Mouse (Mus musculus): Measurements from ENCODE around the gene Rtn1.
A peak's percentile ranks its signal among the peaks of the same experiment; 100 is the strongest.

Rtn1 gene

GRCm38 (mm10) chr12:72267614-72268013 is 141.2 kb downstream of the Rtn1 start:
- no peak for DNase-seq

DNA sequence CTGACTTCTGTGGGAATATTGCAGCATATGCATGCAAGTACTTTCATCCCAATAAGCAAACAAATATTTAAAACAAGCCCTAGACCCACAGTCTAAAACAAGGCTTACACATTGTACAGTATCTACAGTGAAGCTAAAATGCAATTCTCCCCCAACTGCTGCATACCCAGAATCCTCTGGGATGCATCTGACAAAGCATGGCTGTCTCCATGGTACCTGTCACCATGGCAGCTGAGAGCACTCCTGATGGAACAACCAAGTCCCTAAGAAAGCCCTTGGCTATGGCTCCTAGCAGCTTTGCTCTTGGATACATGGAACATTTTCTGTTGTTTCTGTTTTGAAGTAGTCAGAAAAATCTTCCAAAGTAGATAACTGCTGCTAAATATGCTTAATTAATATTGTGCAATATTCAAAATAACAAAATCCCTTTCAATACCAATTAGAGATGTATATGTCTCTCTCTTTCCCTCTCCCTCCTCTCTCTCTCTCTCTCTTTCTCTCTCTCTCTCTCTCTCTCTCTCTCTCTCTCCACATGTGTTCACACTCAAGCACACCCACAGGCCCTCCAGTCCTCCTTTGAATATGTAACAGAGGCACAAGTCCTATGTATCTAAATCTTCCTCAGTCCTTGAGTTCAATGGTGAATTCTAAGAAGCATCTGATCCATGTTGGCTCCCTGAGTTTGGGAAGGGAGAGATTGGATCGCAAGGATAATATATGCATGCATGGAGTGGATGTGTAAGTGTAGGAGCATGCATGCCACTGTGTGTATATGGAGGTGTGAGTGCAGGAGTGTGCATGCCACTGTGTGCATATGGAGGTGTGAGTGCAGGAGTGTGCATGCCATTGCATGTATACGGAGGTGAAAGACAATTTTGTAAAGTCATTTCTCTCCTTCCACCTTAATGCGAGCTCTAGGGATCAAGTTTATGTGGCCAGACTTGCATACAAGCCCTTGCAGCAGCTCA is 143.3 kb downstream of the Rtn1 start:
- no peak for DNase-seq

- no peak for DNase-seq
Observed at GRCm38 (mm10) chr12:72263213-72264103, 145.4 kb downstream of the Rtn1 start.

DNA sequence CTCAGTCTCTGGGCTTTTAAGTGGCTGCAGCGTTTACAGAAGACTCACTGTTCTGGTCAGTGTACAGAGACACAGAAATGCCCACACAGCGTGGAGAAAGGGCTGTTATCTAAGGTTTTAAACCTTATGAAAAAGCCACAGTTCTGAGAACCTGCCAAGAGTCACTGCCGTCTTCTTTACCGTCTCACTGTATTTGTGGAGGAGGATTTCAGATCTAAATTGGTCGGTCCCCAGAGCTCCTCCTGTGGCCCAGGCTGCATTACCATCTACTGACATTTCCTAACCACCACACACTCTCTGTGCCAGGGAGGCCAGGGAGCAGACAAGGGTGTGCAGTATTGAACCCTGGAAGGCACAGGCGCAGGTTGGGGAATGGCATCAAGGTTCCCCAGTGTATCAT is 151.9 kb downstream of the Rtn1 start:
- no peak for DNase-seq

- no peak for DNase-seq
Observed at GRCm38 (mm10) chr12:72253040-72253439, 155.8 kb downstream of the Rtn1 start.

GRCm38 (mm10) chr12:72251890-72252445 is 156.9 kb downstream of the Rtn1 start:
- no peak for DNase-seq

DNA sequence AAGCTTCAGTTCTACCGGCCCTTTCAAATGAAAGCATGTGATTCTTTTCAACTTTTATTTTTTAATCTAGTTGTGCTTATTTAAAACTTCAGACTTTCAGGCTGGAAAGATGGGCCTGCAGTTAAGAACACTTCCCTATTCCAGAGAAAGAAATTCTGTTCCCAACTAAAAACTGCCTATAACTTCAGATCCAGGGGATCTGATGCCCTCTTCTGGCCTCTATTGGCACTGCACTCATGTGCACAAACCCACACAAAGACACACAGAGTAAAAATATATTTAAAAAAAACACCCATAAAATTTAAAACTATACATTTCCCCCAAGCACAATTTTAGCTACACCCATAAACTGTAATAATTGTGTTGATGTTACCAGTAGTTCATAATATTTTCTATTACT is 163.9 kb downstream of the Rtn1 start:
- no peak for DNase-seq

DNA sequence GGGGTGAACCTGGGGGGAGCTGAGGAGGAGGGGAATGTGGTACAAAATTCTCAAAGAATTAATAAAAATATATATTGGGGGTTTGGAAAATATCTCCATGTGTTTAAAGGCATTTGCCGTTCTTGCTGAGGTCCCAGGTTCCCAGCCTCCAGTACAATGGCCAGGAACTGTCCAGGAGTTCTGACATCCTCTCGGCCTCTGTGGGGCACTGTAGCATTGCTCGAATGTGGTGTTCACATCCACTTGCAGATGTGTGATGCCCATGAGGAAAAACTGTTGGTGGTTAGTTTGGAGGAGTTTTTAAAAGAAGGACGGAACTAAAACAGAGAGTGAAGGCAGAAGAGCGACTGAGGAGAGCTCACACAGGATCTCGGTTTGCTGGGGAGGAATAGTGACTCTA is 166.0 kb downstream of the Rtn1 start:
- DNase-seq: no peak

- no peak for DNase-seq
Observed at GRCm38 (mm10) chr12:72240506-72240905, 168.3 kb downstream of the Rtn1 start.

DNA sequence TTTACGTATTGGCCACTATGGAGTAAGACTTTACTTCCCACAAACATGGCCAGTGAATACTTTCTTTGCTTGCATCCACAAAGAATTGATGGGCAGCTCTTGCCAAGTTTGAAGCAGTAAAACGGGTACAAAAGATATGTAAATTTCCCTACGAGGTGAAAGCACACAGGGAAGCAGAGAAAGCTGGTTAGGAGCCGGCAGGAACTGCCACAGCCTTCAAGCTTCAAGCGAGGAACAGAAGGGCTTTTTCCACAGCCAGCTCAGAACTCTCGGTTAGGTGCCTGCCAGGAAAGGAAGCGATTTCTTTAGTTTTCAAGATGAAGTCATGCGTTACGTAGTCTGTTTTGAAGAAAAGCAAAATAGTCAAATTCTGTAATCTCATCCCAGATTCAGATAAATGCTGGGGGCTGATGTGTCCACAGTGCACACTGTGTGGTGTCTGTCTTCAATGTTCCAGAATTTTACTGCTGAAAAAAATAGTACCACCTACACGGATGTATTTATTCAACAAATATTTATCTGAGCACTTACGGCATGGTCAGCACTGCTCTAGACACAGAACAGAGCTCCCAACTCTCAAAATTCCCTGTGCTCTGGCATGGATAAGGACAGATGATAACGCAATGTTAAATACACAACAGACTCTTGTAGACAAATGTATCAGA is 169.5 kb downstream of the Rtn1 start:
- DNase-seq: no peak

GRCm38 (mm10) chr12:72237251-72237650 is 171.6 kb downstream of the Rtn1 start:
- DNase-seq: no peak

GRCm38 (mm10) chr12:72236564-72237011 is 172.3 kb downstream of the Rtn1 start:
- peak; percentile 58 for DNase-seq

DNA sequence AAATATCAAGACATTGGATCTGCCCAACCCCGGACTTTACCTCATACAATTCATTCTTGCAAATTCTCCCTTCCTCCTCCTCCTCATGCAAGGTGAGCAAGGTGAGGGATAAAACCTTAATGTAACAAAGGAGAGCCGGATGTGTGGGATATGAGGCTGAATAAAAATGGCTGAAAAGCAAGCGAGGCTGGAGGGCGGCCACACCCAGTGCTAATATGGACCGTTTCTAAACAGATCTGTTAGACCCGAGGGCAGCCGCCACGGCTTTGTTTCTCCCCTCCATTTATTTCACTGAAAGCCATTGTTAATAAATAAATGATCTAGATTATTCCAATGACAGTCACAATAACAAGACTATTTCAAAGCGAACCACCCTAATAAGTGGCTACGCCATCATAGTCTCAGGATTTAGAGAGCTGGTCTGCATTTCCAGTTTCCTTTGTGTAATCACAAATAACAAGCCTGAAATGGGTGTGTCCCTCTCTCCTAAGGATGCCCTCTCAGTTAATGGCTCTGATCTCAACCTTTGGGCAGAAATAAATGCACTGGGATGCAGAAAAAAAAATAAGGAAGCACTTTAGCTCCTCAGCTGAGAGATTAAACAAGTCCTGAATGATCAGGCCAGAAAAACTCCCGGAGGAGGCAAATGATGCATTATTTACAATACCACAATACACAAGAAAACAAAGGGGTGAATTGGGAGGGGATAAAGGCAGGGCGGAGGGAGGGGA is 173.1 kb downstream of the Rtn1 start:
- DNase-seq: no peak

DNA sequence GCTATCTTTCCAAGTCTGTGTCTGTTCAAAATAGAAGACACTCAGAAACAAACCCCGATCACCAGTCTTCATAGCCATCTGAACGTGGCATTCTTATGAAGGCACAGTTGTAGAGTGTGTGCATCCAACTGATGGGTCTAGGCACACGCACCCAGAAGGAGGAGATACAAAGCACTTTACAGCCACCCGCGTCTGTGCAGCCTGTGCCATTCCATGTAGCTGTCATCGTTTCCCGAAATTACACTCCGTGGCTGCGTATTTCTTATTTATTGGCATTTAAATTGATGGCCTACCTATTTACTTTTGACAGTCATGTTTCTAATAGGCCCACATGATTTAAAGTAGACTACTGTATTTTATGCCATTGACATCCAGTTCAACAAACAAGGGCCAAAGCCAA is 173.9 kb downstream of the Rtn1 start:
- no peak for DNase-seq

- no peak for DNase-seq
Observed at GRCm38 (mm10) chr12:72234151-72234550, 174.7 kb downstream of the Rtn1 start.

GRCm38 (mm10) chr12:72232826-72233790 is 175.7 kb downstream of the Rtn1 start:
- DNase-seq: no peak

DNA sequence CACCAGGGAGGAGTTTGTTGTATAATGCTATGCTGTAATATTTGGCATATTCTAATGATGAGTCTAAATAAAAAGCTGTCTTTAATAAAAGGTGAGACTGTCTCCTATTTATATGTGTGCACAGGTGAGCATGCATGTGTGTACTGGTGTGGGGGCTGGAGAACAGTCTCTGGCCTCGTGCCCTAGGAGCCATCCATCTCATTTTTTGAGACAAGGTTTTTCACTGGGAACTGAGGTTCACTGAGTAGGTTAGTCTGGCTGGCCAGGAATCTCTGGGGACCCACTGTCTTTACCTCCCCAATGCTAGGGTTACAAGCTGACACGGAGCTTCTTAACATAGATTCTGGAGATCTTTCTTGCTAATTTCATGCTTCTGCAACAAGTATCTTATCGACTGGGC is 176.7 kb downstream of the Rtn1 start:
- no peak for DNase-seq

DNA sequence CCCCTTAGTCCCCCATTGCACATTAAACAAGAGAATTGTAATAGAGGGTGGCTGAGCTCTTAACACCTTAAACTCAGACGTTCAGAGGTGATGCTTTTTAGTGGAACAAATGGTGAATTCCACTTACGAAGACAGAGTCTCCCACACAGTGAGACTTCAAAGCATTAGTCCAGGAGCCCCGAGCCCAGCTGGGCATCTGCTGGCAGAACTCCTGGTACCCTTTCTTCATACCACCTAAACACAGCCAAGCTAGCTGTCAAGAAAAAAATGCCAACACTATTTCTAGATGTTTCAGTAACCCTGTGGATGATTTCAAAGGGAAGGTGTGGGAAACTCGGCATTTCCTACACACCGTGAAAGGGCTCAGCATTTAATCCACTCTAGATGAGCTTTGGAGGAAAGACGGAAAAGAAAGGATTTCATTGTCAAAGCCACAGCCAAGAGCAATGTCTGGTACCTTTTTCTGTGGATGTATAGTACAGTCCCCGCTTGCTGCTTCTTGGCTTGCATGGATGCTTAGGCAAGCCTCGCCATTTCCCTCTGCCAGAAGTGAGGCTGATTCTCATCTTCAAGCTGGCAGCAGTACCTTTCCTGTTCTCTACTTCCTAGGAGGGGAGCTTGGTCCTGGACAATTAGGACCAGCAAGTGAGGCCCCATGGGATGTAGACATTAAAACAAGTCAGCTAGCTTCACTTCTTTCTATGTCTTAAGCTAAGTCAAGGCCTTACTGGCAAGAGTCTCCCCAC is 179.2 kb downstream of the Rtn1 start:
- no peak for DNase-seq

GRCm38 (mm10) chr12:72227731-72228130 is 181.1 kb downstream of the Rtn1 start:
- no peak for DNase-seq

GRCm38 (mm10) chr12:72225371-72225770 is 183.5 kb downstream of the Rtn1 start:
- no peak for DNase-seq

Data from lung, postnatal 10 days (tissue).